Mouse (Mus musculus) spleen, adult 10 weeks (tissue): ENCODE data around the gene Insl6. TPM values are rescaled to one million over a fixed set of nuclear protein-coding genes. Genes with fewer than 3 reads are reported as not detected.

Source experiments
- polyA plus RNA-seq: library from polyadenylated mRNA; stranded (reverse); fragments of 350-450 nt; fragmentation: Illumina TruSeq; extraction: RNeasy Lipid Tissue Mini Kit (QIAGEN cat#74804); gene quantifications from one replicate; pipeline ENCODE4 v1.2.3, GENCODE M21; 2015; ENCODE audit warnings: low replicate concordance; ENCODE audit not compliant: insufficient read depth

The Insl6 gene
- polyA plus RNA-seq = 8.2 TPM

GRCm38 (mm10) chr19:29325053-29325851 is at the start of gene Insl6:
Insl6 (minus strand) TSS chr19:29325356.

GRCm38 (mm10) chr19:29366969-29367622 is 41.9 kb upstream of the Insl6 start, which contains the start of the genes Plgrkt and Cd274:
Plgrkt (minus strand) TSS chr19:29367390.
Cd274 (plus strand) TSS chr19:29367455.

GRCm38 (mm10) chr19:29334068-29334745 is 9.1 kb upstream of the Insl6 start, which contains the start of gene Rln1:
Rln1 (minus strand) TSS chr19:29334670.

Other genes starting within 250 kb of the Insl6 start
- gene Rcl1, start 224.0 kb downstream of the Insl6 start, polyA plus RNA-seq = 19.2 TPM
- 104 TPM for gene Jak2, start 73.5 kb downstream of the Insl6 start, polyA plus RNA-seq
- not detected for gene Rln1, start 9.3 kb upstream of the Insl6 start, polyA plus RNA-seq
- 296 TPM for gene Plgrkt, start 42.0 kb upstream of the Insl6 start, polyA plus RNA-seq
- 40.8 TPM for gene Cd274, start 42.1 kb upstream of the Insl6 start, polyA plus RNA-seq
- gene Pdcd1lg2, start 85.6 kb upstream of the Insl6 start, polyA plus RNA-seq = 10.6 TPM
- gene Ric1, start 196.9 kb upstream of the Insl6 start, polyA plus RNA-seq = 27.1 TPM